Mouse (Mus musculus): Measurements from ENCODE around the gene Slco2a1. TPM values are rescaled to one million over a fixed set of nuclear protein-coding genes. Genes with fewer than 3 reads are reported as not detected.

Slco2a1 gene
- polyA plus RNA-seq, 1 experiment = 84.7 TPM

DNA sequence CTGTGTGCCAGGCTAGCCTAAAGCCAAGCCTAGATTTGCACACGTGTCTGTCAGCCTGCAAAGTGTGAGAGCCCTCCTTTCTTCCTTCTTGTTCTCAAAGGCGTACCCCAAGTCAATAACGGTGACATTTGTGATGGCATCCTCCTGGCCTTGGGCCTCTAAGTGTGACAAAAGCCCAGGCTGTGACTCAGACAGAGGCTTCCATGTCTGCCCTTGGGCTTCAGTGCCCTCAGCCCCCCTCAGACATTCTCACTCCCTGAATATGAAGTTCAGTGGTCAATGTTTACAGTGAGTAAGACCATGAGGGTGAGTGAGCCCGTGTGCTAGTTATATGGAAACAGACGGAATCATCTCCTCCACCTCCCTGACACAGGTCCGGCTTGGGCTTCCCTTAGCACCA, 29.8 kb upstream of the Slco2a1 start:
- H3K4me1 ChIP-seq (ENCODE audit: control insufficient read depth, insufficient read depth, insufficient read length, low read length) = peaks cover 8% of the 10 kb centered on the region
- no peaks in the 10 kb centered on the region for H3K27me3 ChIP-seq (ENCODE audit: control insufficient read depth, insufficient read depth, low read length)
- H3K27ac ChIP-seq (ENCODE audit: insufficient read depth, low read depth, low read length) = no peak overlapping the region
- no peaks in the 10 kb centered on the region for H3K36me3 ChIP-seq (ENCODE audit: control insufficient read depth, insufficient read depth, low read length)
- no peak for TF ChIP-seq POLR2A (IDR thresholded peaks at IDR 0.05; ENCODE audit: low read depth, low read length)
- no peak for TF ChIP-seq CTCF (IDR thresholded peaks at IDR 0.05; ENCODE audit: extremely low read depth, insufficient read length, insufficient replicate concordance, low read depth, low read length)
- 81% methylated on average over 6 of the region's 6 CpGs for WGBS
- no peak overlapping the region for H3K4me3 ChIP-seq (ENCODE audit: low read depth, low read length)

GRCm38 (mm10) chr9:102961356-102962092, 27.0 kb upstream of the Slco2a1 start:
- Histone ChIP-seq H3K27me3 (ENCODE audit: control insufficient read depth, insufficient read depth, low read length) (no peaks in the 10 kb centered on the region), H3K27ac (ENCODE audit: insufficient read depth, low read depth, low read length) (no peak overlapping the region), H3K4me1 (ENCODE audit: control insufficient read depth, insufficient read depth, insufficient read length, low read length) (peaks cover 8% of the 10 kb centered on the region), H3K36me3 (ENCODE audit: control insufficient read depth, insufficient read depth, low read length) (no peaks in the 10 kb centered on the region), H3K4me3 (ENCODE audit: low read depth, low read length) (no peak overlapping the region)
- TF ChIP-seq CTCF (IDR thresholded peaks at IDR 0.05; ENCODE audit: extremely low read depth, insufficient read length, insufficient replicate concordance, low read depth, low read length) (no peak), POLR2A (IDR thresholded peaks at IDR 0.05; ENCODE audit: low read depth, low read length) (no peak)
- WGBS = 66% methylated on average over 8 of the region's 8 CpGs

DNA sequence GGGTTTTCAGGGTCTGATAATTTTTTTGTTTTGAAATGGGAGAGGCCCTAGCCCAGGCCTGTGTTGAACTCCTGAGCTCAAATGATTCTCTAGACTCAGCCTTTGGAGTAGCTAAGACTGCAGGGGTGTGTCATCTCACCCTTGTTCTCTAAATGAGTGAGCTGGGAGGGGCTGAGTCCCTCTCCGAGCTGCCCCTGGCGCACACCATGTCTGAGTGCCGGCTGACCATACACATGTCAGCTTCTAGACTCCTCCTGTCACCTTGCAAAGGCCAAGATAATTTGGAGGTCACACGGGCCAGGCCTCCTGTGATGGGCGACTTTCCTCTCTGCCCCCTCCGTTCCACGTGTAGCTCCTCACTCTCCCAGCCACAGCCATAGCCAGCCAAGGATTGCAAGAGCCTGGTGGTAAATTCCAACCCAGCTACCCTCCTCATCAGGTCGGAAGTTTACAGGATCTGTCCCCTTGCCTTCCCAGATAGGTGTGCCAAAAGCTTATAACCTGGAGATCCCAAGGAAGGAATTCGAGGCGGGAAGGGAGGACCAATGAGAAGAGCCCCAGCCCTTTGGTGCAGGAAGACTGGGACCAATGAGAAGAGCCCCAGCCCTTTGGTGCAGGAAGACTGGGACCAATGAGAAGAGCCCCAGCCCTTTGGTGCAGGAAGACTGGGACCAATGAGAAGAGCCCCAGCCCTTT, 26.3 kb upstream of the Slco2a1 start:
- 85% methylated on average over 10 of the region's 10 CpGs for WGBS
- no peak for TF ChIP-seq CTCF (IDR thresholded peaks at IDR 0.05; ENCODE audit: extremely low read depth, insufficient read length, insufficient replicate concordance, low read depth, low read length)
- TF ChIP-seq POLR2A (IDR thresholded peaks at IDR 0.05; ENCODE audit: low read depth, low read length) = no peak

DNA sequence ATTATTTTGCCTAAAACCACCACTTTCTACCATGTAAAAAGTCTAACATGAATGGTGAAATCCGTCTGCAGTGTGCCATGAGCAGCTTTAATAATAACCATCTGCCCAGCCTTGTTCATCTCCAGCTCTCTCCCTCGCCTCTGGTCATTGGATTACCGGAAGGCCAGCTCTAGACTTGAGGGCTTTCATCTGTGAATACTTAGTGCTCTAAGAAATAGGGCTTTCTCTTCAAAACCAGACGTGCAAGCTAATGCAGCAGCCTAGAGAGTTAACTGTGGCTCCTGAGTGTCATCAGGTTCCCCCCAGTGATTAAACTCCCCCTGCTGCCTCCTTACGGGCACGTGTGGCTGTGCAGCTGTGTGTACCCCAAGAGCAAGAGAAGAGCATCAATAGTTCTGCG, 25.2 kb upstream of the Slco2a1 start:
- Histone ChIP-seq H3K4me3 (ENCODE audit: low read depth, low read length) (no peak overlapping the region), H3K36me3 (ENCODE audit: control insufficient read depth, insufficient read depth, low read length) (no peaks in the 10 kb centered on the region), H3K27me3 (ENCODE audit: control insufficient read depth, insufficient read depth, low read length) (no peaks in the 10 kb centered on the region), H3K27ac (ENCODE audit: insufficient read depth, low read depth, low read length) (no peak overlapping the region), H3K4me1 (ENCODE audit: control insufficient read depth, insufficient read depth, insufficient read length, low read length) (peaks cover 10% of the 10 kb centered on the region)
- TF ChIP-seq CTCF (IDR thresholded peaks at IDR 0.05; ENCODE audit: extremely low read depth, insufficient read length, insufficient replicate concordance, low read depth, low read length) (no peak), POLR2A (IDR thresholded peaks at IDR 0.05; ENCODE audit: low read depth, low read length) (no peak)
- WGBS = 74% methylated on average over 7 of the region's 7 CpGs

More for the DNA sequence above, 26.3 kb upstream of the Slco2a1 start:
- Histone ChIP-seq H3K27ac (ENCODE audit: insufficient read depth, low read depth, low read length) (no peak overlapping the region), H3K27me3 (ENCODE audit: control insufficient read depth, insufficient read depth, low read length) (no peaks in the 10 kb centered on the region), H3K36me3 (ENCODE audit: control insufficient read depth, insufficient read depth, low read length) (no peaks in the 10 kb centered on the region), H3K4me3 (ENCODE audit: low read depth, low read length) (no peak overlapping the region), H3K4me1 (ENCODE audit: control insufficient read depth, insufficient read depth, insufficient read length, low read length) (peaks cover 8% of the 10 kb centered on the region)

DNA sequence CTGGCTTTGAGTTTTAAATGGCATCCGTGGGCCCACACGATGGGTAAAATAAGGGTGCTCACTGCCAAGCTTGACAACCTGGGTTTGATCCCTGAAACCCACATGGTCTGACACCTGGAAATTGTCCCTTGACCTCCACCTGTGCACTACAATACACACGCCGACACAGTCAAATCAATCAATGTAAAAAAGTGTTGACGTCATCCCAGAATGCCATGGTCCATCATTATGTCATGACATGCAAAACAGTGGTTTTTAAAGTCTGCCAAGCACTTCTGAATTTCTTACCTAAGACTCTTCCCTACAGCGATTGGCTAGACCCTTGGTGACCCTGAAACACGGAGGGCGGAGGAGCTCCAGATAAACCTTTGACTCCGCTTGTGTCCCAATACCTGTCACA, 23.9 kb upstream of the Slco2a1 start:
- no peak for TF ChIP-seq CTCF (IDR thresholded peaks at IDR 0.05; ENCODE audit: extremely low read depth, insufficient read length, insufficient replicate concordance, low read depth, low read length)
- TF ChIP-seq POLR2A (IDR thresholded peaks at IDR 0.05; ENCODE audit: low read depth, low read length) = no peak
- Histone ChIP-seq H3K36me3 (ENCODE audit: control insufficient read depth, insufficient read depth, low read length) (no peaks in the 10 kb centered on the region), H3K27ac (ENCODE audit: insufficient read depth, low read depth, low read length) (no peak overlapping the region), H3K27me3 (ENCODE audit: control insufficient read depth, insufficient read depth, low read length) (no peaks in the 10 kb centered on the region), H3K4me3 (ENCODE audit: low read depth, low read length) (no peak overlapping the region), H3K4me1 (ENCODE audit: control insufficient read depth, insufficient read depth, insufficient read length, low read length) (peaks cover 10% of the 10 kb centered on the region)
- 84% methylated on average over 9 of the region's 9 CpGs for WGBS

DNA sequence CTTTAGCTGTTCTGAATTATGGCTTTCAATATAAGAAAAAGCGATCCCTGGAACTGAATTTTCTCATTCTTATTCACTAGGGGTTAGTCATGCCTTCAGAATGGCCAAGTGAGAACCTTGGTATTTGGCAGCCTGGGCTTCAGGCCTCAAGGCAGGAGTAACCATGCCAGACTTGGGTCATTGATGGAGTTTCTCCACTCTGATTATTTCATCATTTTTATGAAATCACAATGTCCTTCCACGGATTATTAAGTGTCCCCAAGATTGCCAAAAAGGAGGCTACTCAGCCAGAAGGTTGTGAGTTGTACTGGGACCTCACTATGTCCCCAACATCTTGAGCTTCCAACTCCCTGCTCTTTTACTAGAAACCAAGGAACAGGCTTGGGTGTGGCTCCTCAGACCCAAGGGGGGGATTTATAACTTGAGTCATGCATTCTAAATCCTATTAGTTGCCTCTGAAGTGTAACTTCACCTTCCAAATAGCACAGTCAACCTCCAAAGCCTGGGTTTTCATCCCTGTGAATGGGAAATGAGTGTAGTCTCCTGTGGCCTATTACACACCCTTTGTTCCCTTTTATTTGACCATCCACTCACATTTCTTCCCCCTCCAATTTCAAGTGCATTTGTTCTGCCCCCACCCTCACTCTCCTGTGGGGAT, 16.0 kb upstream of the Slco2a1 start:
- H3K36me3 ChIP-seq (ENCODE audit: control insufficient read depth, insufficient read depth, low read length) = no peaks in the 10 kb centered on the region
- no peak overlapping the region for H3K27ac ChIP-seq (ENCODE audit: insufficient read depth, low read depth, low read length)
- no peak overlapping the region for H3K4me3 ChIP-seq (ENCODE audit: low read depth, low read length)
- 80% methylated on average over 2 of the region's 2 CpGs for WGBS
- TF ChIP-seq POLR2A (IDR thresholded peaks at IDR 0.05; ENCODE audit: low read depth, low read length) = no peak
- no peak for TF ChIP-seq CTCF (IDR thresholded peaks at IDR 0.05; ENCODE audit: extremely low read depth, insufficient read length, insufficient replicate concordance, low read depth, low read length)
- peaks cover under 1% of the 10 kb centered on the region; the same call in 1 of the 2 replicates for H3K4me1 ChIP-seq (ENCODE audit: control insufficient read depth, insufficient read depth, insufficient read length, low read length)
- H3K27me3 ChIP-seq (ENCODE audit: control insufficient read depth, insufficient read depth, low read length) = no peaks in the 10 kb centered on the region

DNA sequence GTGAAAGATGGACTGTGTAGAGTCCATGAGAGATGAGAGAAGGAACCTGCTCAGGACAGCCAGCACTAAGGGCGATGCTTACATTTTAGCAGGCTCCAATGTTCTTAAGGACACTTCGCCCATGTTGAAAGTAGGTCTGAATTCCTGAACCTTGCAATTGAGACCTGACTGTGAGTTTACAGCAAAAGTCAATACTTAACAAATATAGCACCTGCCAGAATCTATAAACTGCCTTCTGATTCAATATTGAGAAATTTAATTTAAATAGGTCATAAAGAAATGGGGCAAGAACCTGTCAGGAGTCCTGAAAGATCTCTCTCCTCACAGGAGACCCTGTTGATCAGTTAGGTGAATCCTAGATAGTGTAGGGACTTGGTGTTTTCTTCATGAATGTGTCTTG, 12.6 kb upstream of the Slco2a1 start:
- H3K27me3 ChIP-seq (ENCODE audit: control insufficient read depth, insufficient read depth, low read length) = no peaks in the 10 kb centered on the region
- H3K36me3 ChIP-seq (ENCODE audit: control insufficient read depth, insufficient read depth, low read length) = no peaks in the 10 kb centered on the region
- no peaks in the 10 kb centered on the region for H3K4me1 ChIP-seq (ENCODE audit: control insufficient read depth, insufficient read depth, insufficient read length, low read length)
- 89% methylated on average over 2 of the region's 2 CpGs for WGBS
- H3K27ac ChIP-seq (ENCODE audit: insufficient read depth, low read depth, low read length) = no peak overlapping the region
- TF ChIP-seq CTCF (IDR thresholded peaks at IDR 0.05; ENCODE audit: extremely low read depth, insufficient read length, insufficient replicate concordance, low read depth, low read length) (no peak), POLR2A (IDR thresholded peaks at IDR 0.05; ENCODE audit: low read depth, low read length) (no peak)
- no peak overlapping the region for H3K4me3 ChIP-seq (ENCODE audit: low read depth, low read length)
